Mouse (Mus musculus) layer of hippocampus, adult 2 months (tissue): ENCODE data around the gene Tnks2. TPM values are rescaled to one million over a fixed set of nuclear protein-coding genes. Genes with fewer than 3 reads are reported as not detected.
A peak's percentile ranks its signal among the peaks of the same experiment; 100 is the strongest.

Source experiments
- DNase-seq, 2 experiments: peaks; one replicate each; pipeline ENCODE4 v3.0.0; 2022; ENCODE audit warnings: low spot score in 2 of 2
- H3K27ac ChIP-seq: fragments of 200-600 bp; 2 replicates; pipeline ENCODE4 v1.8.1; 2022
- H3K4me3 ChIP-seq: fragments of 200-600 bp; 2 replicates; pipeline ENCODE4 v1.8.1; 2022; ENCODE audit warnings: mild to moderate bottlenecking
- CTCF ChIP-seq: fragments of 200-600 bp; conservative IDR thresholded peaks from 2 replicates; pipeline ENCODE4 v1.8.1; 2022; ENCODE audit warnings: antibody characterized with exemption, mild to moderate bottlenecking, moderate library complexity
- total RNA-seq, 2 experiments: library from RNA; stranded (reverse); gene quantifications; 2 replicates each; pipeline ENCODE4 v1.2.3; 2021

Tnks2 gene
- total RNA-seq, 2 experiments from 2014 or later = 123 TPM

- TF ChIP-seq CTCF = no peak
- no peak overlapping the region for H3K4me3 ChIP-seq
- no peak overlapping the region for H3K27ac ChIP-seq
- DNase-seq = no peak
Measured at GRCm38 (mm10) chr19:36878743-36879495, 44.9 kb downstream of the Tnks2 start.

- TF ChIP-seq CTCF = peak; percentile 75
- DNase-seq = peak in 1 of 2 experiments; percentile 46
- Histone ChIP-seq H3K4me3 (no peak overlapping the region), H3K27ac (no peak overlapping the region)
Measured at GRCm38 (mm10) chr19:36883119-36883518, 49.1 kb downstream of the Tnks2 start.

- TF ChIP-seq CTCF = peak; percentile 74
- Histone ChIP-seq H3K27ac (no peak overlapping the region), H3K4me3 (no peak overlapping the region)
- no peak for DNase-seq
Measured at GRCm38 (mm10) chr19:36886316-36886715, 52.3 kb downstream of the Tnks2 start.

- Histone ChIP-seq H3K27ac (no peak overlapping the region), H3K4me3 (no peak overlapping the region)
- TF ChIP-seq CTCF = no peak
- no peak for DNase-seq
Measured at GRCm38 (mm10) chr19:36887706-36888105, 53.7 kb downstream of the Tnks2 start.

- H3K4me3 ChIP-seq = no peak overlapping the region
- no peak overlapping the region for H3K27ac ChIP-seq
- TF ChIP-seq CTCF = no peak
- DNase-seq = no peak
Measured at GRCm38 (mm10) chr19:36891746-36892145, 57.7 kb downstream of the Tnks2 start.

- Histone ChIP-seq H3K4me3 (no peak overlapping the region), H3K27ac (no peak overlapping the region)
- DNase-seq = no peak
- TF ChIP-seq CTCF = no peak
Measured at GRCm38 (mm10) chr19:36896791-36897569, 62.9 kb downstream of the Tnks2 start.

- no peak overlapping the region for H3K27ac ChIP-seq
- no peak for DNase-seq
- peak; percentile 80 for TF ChIP-seq CTCF
- H3K4me3 ChIP-seq = no peak overlapping the region
Measured at GRCm38 (mm10) chr19:36897778-36898177, 63.7 kb downstream of the Tnks2 start.

GRCm38 (mm10) chr19:36903377-36903776 lies 69.3 kb downstream of the Tnks2 start:
- TF ChIP-seq CTCF = no peak
- DNase-seq = no peak
- Histone ChIP-seq H3K27ac (peak overlapping the region; percentile 91), H3K4me3 (peak overlapping the region; percentile 71; the same call in 1 of the 2 replicates)

GRCm38 (mm10) chr19:36904211-36905007 lies 70.4 kb downstream of the Tnks2 start:
- peak; percentile 23 to 39 for DNase-seq
- H3K4me3 ChIP-seq = peak overlapping the region; percentile 71
- no peak for TF ChIP-seq CTCF
- H3K27ac ChIP-seq = peak overlapping the region; percentile 91

GRCm38 (mm10) chr19:36909150-36909549 lies 75.1 kb downstream of the Tnks2 start:
- TF ChIP-seq CTCF = no peak
- Histone ChIP-seq H3K4me3 (no peak overlapping the region), H3K27ac (no peak overlapping the region)
- DNase-seq = no peak

GRCm38 (mm10) chr19:36909676-36910292 lies 75.8 kb downstream of the Tnks2 start:
- H3K4me3 ChIP-seq = no peak overlapping the region
- peak; percentile 70 for TF ChIP-seq CTCF
- DNase-seq = peak; percentile 26 to 64
- peak overlapping the region; percentile 76 for H3K27ac ChIP-seq

GRCm38 (mm10) chr19:36910424-36911045 lies 76.5 kb downstream of the Tnks2 start:
- DNase-seq = peak in 1 of 2 experiments; percentile 37
- Histone ChIP-seq H3K27ac (peak overlapping the region; percentile 76), H3K4me3 (no peak overlapping the region)
- TF ChIP-seq CTCF = no peak
